Mouse (Mus musculus) lung, adult 18-20 months (tissue): ENCODE results near the gene Susd5.
"Not testable (repeated sequence)": the region's sequence is repeated elsewhere in the genome, so short reads cannot be mapped to it uniquely, and the experiment has no call there.

Experiments
- DNase-seq, 2 experiments: peaks; one replicate each; pipeline ENCODE4 v3.0.0; 2022; ENCODE audit warnings: mixed read lengths in 2 of 2

The Susd5 gene

GRCm38 (mm10) chr9:114073681-114074080 is 16.7 kb downstream of the Susd5 start:
- no peak for DNase-seq

DNA sequence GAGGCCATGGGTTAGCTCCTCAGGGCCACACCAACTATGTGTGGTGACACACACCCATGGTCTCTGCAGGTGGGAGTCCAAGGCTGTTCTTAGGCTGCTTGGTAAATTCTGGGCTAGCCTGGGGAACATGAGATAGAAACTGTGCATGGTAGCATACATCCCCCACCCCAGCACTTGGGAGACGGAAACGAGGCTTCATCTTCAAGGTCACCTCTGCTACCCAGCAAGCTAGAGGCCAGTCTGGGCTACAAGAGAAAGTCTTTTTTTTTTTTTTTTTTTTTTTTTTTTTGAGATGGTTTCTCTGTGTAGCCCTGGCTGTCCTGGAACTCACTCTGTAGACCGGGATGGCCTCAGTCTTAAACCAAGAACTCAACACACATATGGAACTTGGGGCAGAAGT is 29.5 kb downstream of the Susd5 start:
- DNase-seq = no peak

- no peak for DNase-seq
These were observed 30.3 kb downstream of the Susd5 start for GRCm38 (mm10) chr9:114087106-114087815.

GRCm38 (mm10) chr9:114088885-114089284 is 31.9 kb downstream of the Susd5 start:
- DNase-seq = not testable (repeated sequence)

- not testable (repeated sequence) for DNase-seq
These were observed 35.2 kb downstream of the Susd5 start for GRCm38 (mm10) chr9:114092188-114092587.

DNA sequence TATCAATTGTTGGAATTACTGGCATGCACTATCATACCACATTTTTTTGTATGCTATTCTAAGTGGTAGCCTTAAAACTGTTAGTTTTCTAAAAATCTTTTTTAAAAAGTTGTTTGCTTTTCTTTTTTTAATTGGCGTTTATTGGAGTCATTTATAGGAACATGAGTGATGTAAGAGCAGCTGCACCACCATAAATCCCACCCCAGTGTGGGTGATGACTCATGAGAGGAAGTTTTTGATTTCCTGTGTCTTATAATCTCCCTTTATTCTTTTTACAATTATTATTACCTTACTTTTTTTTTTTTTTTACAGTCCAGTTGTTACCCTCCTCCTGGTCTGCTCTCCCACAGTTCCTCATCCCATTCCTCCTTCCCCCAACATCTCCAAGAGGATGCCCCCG is 37.9 kb downstream of the Susd5 start:
- no peak for DNase-seq

GRCm38 (mm10) chr9:114098716-114099302 is 41.9 kb downstream of the Susd5 start:
- DNase-seq = no peak

DNA sequence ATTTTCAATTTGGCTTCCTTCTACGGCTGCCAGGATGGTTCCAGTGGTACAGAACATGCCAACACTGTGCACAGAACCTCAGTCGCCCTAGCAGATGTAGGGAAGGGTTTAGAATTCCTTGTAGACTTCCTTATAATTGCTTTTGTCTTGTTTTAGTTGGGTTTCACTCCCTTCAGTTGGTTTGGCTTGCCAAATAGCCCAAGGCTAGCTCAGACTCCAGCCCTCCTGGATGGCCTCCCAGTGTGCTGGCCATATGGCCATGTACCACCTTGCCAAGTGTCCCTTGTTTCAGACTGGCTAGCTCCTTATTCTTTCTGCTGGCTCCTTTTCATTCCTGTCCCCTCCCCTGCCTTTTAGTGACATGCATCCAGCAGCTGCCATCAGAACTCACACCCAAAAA is 53.3 kb downstream of the Susd5 start:
- DNase-seq = no peak

GRCm38 (mm10) chr9:114111161-114111560 is 54.2 kb downstream of the Susd5 start:
- no peak for DNase-seq

GRCm38 (mm10) chr9:114112226-114112625 is 55.3 kb downstream of the Susd5 start:
- DNase-seq = no peak

- DNase-seq = peak in 1 of 2 experiments; percentile 3
These were observed 57.1 kb downstream of the Susd5 start for GRCm38 (mm10) chr9:114113911-114114623.

DNA sequence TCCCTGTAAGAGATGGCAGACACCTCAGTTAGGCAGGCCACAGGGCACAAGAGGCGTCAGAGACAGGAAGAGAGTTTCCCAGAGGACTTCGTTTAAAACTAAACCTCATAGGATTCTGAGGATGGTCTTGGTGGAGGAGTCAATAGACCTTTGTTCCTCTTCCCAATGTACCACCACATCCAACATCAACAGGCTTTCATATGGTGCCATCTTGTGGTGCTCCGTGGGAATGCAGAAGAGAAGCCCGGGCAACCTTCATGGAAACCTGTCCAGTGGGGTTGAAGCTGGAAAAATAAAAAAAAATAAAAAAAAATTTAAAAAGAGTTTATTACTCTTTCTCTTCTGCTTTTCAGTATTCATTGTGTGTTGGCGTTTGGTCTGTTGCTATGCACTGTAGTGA is 59.7 kb downstream of the Susd5 start:
- peak; percentile 30 to 46 for DNase-seq

DNA sequence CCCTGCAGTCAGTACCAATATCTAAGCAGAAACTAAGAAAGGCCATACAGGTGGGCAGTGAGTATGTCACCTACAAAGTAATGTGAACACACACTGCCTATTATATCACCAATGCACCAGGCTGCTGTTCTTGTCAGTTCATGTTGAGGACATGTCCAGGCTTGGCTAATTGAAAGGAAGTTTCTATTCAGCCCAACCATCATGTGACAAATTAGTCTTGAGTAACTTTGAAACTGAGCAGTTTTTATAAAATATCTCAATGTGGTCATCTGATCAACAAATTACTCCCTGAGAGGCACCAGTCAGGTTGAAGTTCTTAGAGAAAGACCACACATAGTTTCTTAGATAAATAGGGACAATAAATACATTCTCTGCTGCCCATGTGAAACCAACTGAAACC is 65.9 kb downstream of the Susd5 start:
- DNase-seq = not testable (repeated sequence)

- DNase-seq = not testable (repeated sequence)
These were observed 72.4 kb downstream of the Susd5 start for GRCm38 (mm10) chr9:114129273-114129835.
